Mouse (Mus musculus) splenic B cell, adult 2 months (primary cell): ENCODE data around the gene Plxnd1.

Source experiments
- DNase-seq: peaks from one replicate; pipeline ENCODE4 v3.0.0-alpha.2; 2011; ENCODE audit warnings: low read depth, low spot score
- H3K27me3 ChIP-seq: 2 replicates; pipeline ENCODE4 v1.6.1; 2012; ENCODE audit warnings: mild to moderate bottlenecking, low read length, moderate library complexity, mixed read lengths; ENCODE audit not compliant: control insufficient read depth, poor library complexity, insufficient read depth, severe bottlenecking
- H3K36me3 ChIP-seq: 2 replicates; pipeline ENCODE4 v1.6.1; 2012; ENCODE audit warnings: mild to moderate bottlenecking, low read length, moderate library complexity, mixed read lengths; ENCODE audit not compliant: control insufficient read depth, poor library complexity, insufficient read depth, severe bottlenecking

Gene Plxnd1

GRCm38 (mm10) chr6:115915601-115916445 lies 79.0 kb downstream of the Plxnd1 start:
- Histone ChIP-seq H3K36me3 (no peaks in the 10 kb centered on the region), H3K27me3 (no peaks in the 10 kb centered on the region)
- DNase-seq = no peak

DNA sequence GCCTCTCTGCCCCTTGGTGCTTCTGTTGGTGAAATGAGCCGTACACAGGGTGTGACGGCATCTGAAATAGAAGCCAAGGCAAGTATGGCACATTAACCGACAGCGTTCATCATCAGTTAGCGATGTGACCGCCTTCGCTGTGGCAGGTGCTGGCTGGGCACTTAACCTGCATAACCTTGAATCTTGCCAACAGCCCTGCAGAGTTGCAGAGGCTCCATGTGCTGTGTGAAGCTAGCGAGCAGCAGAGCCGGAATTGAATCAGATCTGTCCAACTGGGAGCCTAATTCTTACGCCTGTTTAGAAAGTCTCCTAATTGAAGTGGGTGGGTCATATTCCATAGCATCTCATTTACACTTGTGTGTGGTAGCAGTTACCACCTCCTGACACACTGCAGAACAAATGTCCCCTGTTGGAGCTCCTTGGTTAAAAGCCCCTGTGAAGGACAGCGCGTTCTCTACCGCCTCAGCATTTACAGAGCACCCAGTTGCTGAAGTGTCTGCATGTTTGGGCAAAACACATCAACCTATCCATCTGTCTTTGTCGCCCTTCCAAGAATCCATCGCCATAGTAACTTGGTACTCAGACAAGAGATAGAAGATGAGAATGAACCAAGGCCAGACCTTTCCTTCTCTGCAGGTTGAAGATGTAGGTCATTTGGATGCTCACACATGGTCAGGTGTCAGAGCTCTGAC lies 80.1 kb downstream of the Plxnd1 start:
- H3K36me3 ChIP-seq = no peaks in the 10 kb centered on the region
- H3K27me3 ChIP-seq = no peaks in the 10 kb centered on the region
- DNase-seq = no peak

DNA sequence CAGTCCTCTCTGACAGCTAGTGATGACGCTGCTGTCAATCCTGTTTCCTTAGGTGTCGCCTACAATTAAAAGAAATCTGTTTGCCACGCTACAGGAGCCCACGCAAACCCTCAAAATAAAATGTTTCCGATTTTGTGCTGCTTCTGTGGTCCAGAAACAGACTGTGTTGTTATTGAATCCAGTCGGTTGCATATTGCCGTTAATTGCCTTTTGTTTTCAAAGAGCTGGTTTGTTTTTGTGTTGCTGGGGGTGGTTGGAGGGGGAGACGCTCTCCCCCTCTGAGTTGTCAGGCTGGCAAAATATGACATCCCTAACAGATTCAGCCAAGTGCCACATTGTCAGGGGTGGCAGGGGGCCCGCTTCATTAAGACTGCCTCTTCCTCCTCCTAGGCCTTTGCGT lies 81.3 kb downstream of the Plxnd1 start:
- no peaks in the 10 kb centered on the region for H3K27me3 ChIP-seq
- DNase-seq = no peak

DNA sequence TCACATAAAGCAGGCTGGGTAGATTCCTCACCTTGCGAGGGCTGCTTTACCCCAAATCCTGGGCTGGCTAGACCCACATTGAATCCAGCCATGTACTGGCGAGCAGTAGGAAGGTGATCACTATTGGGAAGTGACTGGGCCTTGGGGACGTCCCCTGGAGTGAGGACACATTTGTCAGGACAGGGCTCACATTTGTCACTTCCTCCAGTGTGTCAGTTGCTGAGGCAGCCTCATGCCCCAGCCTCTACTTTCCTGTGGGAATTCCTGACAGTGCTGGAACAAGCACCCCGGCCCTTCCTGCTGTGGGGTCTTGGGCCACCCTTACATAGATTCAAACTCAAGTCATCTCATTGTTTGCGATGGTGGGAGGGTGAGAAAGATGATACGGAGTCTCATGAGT lies 83.0 kb downstream of the Plxnd1 start:
- DNase-seq = no peak
- no peaks in the 10 kb centered on the region for H3K27me3 ChIP-seq
- no peaks in the 10 kb centered on the region for H3K36me3 ChIP-seq

More for the DNA sequence above, 81.3 kb downstream of the Plxnd1 start:
- H3K36me3 ChIP-seq = no peaks in the 10 kb centered on the region

DNA sequence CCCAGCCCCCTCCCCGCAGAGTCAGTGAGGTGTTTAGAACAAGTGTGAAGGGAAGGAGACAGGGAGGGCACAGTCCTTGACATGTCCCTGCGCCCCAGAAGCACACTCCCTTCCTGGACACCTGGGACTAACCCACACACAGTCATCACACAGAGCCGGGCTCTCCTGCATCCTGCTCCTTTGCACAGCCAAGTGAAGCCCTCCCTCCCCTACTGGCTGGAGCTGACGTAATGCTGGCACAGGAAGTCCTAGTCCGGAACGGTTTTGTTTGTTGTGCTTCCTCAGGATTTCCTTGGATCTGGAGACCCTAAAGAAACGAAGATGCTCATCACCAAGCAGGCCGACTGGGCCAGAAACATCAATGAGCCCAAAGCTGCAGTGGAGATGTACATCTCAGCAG lies 84.9 kb downstream of the Plxnd1 start:
- no peaks in the 10 kb centered on the region for H3K27me3 ChIP-seq
- H3K36me3 ChIP-seq = no peaks in the 10 kb centered on the region
- DNase-seq = peak; percentile 19

- H3K36me3 ChIP-seq = no peaks in the 10 kb centered on the region
- peak; percentile 67 for DNase-seq
- no peaks in the 10 kb centered on the region for H3K27me3 ChIP-seq
Measured at GRCm38 (mm10) chr6:115909052-115909451, 85.8 kb downstream of the Plxnd1 start.

GRCm38 (mm10) chr6:115908421-115908982 lies 86.3 kb downstream of the Plxnd1 start:
- DNase-seq = peak; percentile 11
- no peaks in the 10 kb centered on the region for H3K27me3 ChIP-seq
- no peaks in the 10 kb centered on the region for H3K36me3 ChIP-seq

DNA sequence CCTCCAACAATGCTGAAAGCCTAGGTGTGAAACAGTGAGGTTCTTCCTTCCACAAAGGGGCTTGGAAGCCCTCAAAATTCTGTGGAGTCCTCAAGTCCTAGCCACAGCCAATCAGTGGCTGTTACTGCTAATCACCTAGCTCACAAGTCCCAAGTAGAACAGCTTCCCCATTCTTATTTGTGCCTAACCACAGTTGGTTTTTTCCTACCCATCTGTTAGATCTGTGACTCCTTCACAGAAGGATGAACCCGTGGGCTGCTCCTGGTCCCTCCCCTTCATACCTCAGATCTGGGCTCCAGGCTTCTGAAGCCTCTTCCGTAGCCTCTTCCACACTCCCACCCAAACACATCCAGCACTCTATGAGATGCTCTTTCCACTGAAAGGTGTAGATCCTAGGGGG lies 87.9 kb downstream of the Plxnd1 start:
- Histone ChIP-seq H3K36me3 (no peaks in the 10 kb centered on the region), H3K27me3 (no peaks in the 10 kb centered on the region)
- peak; percentile 42 for DNase-seq

DNA sequence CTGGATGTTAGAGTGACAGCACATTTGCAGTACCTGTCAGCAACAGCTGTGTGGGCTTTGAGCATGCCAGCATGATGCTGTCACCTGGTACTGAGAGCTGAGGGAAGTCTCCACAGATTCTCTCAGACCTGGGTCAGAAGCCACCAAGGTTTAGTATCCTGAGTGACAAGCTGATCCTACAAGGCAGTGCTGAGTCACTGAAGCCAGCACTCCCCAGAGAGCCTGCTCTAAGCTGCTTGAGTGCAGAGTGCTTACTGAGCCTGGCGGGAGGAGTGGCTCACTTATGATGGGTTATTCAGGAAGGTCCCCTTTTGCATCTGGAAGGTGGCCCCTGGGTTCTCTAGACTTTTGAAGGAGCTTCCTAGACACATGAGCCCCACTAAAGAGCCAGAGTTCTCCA lies 88.3 kb downstream of the Plxnd1 start:
- no peaks in the 10 kb centered on the region for H3K36me3 ChIP-seq
- DNase-seq = peak; percentile 17
- H3K27me3 ChIP-seq = no peaks in the 10 kb centered on the region

DNA sequence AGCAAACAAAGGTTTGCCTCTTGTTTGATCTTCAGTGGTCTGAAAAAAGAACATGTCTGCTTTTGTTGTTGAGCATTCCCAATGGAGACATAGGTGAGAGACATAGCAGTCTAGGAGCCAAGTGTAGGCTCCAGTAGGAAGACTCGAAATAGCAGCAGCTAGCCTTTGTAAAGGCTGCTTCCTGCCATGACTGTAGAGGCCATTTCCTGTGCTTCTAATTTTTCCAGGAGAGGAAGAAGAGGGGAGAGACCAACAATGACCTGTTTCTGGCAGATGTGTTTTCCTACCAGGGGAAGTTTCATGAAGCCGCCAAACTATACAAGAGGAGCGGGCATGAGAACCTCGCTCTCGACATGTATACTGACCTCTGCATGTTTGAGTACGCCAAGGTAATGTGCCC lies 89.2 kb downstream of the Plxnd1 start:
- Histone ChIP-seq H3K36me3 (no peaks in the 10 kb centered on the region), H3K27me3 (no peaks in the 10 kb centered on the region)
- DNase-seq = no peak
